Mouse (Mus musculus) heart, postnatal 0 days (tissue): ENCODE measurements around the gene Arhgap44. TPM values are rescaled to one million over a fixed set of nuclear protein-coding genes. Genes with fewer than 3 reads are reported as not detected.

Experiments used
- ATAC-seq: fragments of 200-750 bp; cut with Nextera tagmentation; 2 replicates; pipeline ENCODE4 v1.8.0; 2017; ENCODE audit warnings: low read depth, moderate number of reproducible peaks, moderate library complexity; ENCODE audit not compliant: insufficient read depth
- DNase-seq: peaks from one replicate; pipeline ENCODE4 v3.0.0-alpha.2; 2016; ENCODE audit warnings: low spot score
- H3K27ac ChIP-seq: fragments of 300-500 bp; sonication (generic); 2 replicates; pipeline ENCODE4 v1.5.1; 2014; ENCODE audit warnings: low read depth, mild to moderate bottlenecking
- H3K27me3 ChIP-seq: fragments of 300-500 bp; sonication (generic); 2 replicates; pipeline ENCODE4 v1.6.1; 2014; ENCODE audit warnings: low read length, mixed read lengths; ENCODE audit not compliant: control insufficient read depth, insufficient read depth
- H3K36me3 ChIP-seq: fragments of 300-500 bp; sonication (generic); replicated peaks from 2 replicates; pipeline ENCODE4 v1.6.1; 2014; ENCODE audit warnings: low read length, mixed read lengths; ENCODE audit not compliant: control insufficient read depth, insufficient read depth
- H3K4me1 ChIP-seq: fragments of 300-500 bp; sonication (generic); 2 replicates; pipeline ENCODE4 v1.6.1; 2014; ENCODE audit warnings: antibody characterized with exemption; ENCODE audit not compliant: control insufficient read depth, insufficient read depth
- H3K4me2 ChIP-seq: fragments of 300-500 bp; sonication (generic); 2 replicates; pipeline ENCODE4 v1.6.1; 2014; ENCODE audit warnings: low read depth, mild to moderate bottlenecking, low read length, moderate library complexity
- H3K4me3 ChIP-seq: fragments of 300-500 bp; sonication (generic); 2 replicates; pipeline ENCODE4 v1.5.1; 2014; ENCODE audit warnings: low read depth, low read length
- H3K9ac ChIP-seq: fragments of 300-500 bp; sonication (generic); replicated peaks from 2 replicates; pipeline ENCODE4 v1.6.1; 2014; ENCODE audit warnings: low read depth, low read length, mixed read lengths
- H3K9me3 ChIP-seq: fragments of 300-500 bp; sonication (generic); replicated peaks from 2 replicates; pipeline ENCODE4 v1.6.1; 2016; ENCODE audit warnings: low read length; ENCODE audit not compliant: control insufficient read depth
- CTCF ChIP-seq: IDR thresholded peaks from 2 replicates; pipeline ENCODE4 v1.5.1; 2016; ENCODE audit warnings: antibody characterized with exemption, control low read depth, low read depth
- EP300 ChIP-seq: IDR thresholded peaks from 2 replicates; pipeline ENCODE4 v1.6.1; 2016; ENCODE audit warnings: antibody characterized with exemption, low read depth
- WGBS: fragments of 180-500 bp; shearing (Covaris S2); extraction: QIAGEN DNeasy Blood & Tissue Kit; methylation state at CpG from one replicate; pipeline ENCODE4 v1.1.7; 2014; 5-methylcytosine and 5-hydroxymethylcytosine counted together
- polyA plus RNA-seq: library from polyadenylated mRNA; unstranded; fragments of >200 nt; fragmentation: Nextera tagmentation; extraction: Ambion mirVana; gene quantifications from 2 replicates; pipeline ENCODE4 v1.2.1, GENCODE M21; 2015
- total RNA-seq: library from RNA; depleted of rRNA; stranded (reverse); fragments of >200 nt; gene quantifications from 2 replicates; pipeline ENCODE4 v1.2.3, GENCODE M21; 2014; ENCODE audit warnings: low replicate concordance

Arhgap44 gene
- total and polyA plus RNA-seq, 2 experiments from 2014 or later: 8.5 to 17.7 TPM

- TF ChIP-seq CTCF: no peak
- TF ChIP-seq EP300: no peak
- DNase-seq (no peak), ATAC-seq (no peak)
- H3K4me1 ChIP-seq: peaks cover 22% of the 10 kb centered on the region
- H3K9me3 ChIP-seq: no peaks in the 10 kb centered on the region
- WGBS: 67% methylated on average over 3 of the region's 3 CpGs
- no peak overlapping the region for H3K27ac ChIP-seq
- no peaks in the 10 kb centered on the region for H3K36me3 ChIP-seq
- H3K9ac ChIP-seq: no peak overlapping the region
- no peaks in the 10 kb centered on the region for H3K27me3 ChIP-seq
- no peak overlapping the region for H3K4me3 ChIP-seq
- H3K4me2 ChIP-seq: no peak overlapping the region
These were observed 58.7 kb downstream of the Arhgap44 start for GRCm38 (mm10) chr11:65104076-65104475.

DNA sequence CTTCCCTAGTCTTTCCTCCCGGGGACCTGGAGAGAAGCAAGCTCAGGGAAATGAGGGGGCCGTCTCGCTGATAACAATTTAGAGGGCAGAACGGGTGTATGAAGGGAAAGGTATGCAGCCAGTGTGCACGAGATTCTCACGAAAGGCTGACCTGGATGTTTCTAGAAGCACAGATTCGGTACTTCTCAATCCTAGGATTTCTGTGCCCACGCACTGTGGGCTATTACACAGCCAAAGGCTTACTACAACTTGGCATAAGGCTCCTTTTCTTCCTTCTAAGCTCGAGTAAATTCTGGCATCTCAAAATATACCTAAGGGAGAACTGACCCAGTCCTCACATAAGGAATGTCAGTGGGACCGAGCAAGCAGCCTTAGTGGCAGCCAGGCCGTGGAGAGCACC lies 61.6 kb downstream of the Arhgap44 start:
- TF ChIP-seq EP300: no peak
- no peak for TF ChIP-seq CTCF
- Histone ChIP-seq H3K36me3 (no peaks in the 10 kb centered on the region), H3K4me2 (no peak overlapping the region), H3K4me3 (no peak overlapping the region), H3K4me1 (peaks cover 14% of the 10 kb centered on the region), H3K9me3 (no peaks in the 10 kb centered on the region), H3K9ac (no peak overlapping the region), H3K27me3 (no peaks in the 10 kb centered on the region), H3K27ac (no peak overlapping the region)
- WGBS: 40% methylated on average over 11 of the region's 11 CpGs
- no peak for ATAC-seq
- DNase-seq: no peak

GRCm38 (mm10) chr11:65100031-65100430 lies 62.7 kb downstream of the Arhgap44 start:
- no peaks in the 10 kb centered on the region for H3K36me3 ChIP-seq
- H3K27ac ChIP-seq: no peak overlapping the region
- H3K9ac ChIP-seq: no peak overlapping the region
- H3K27me3 ChIP-seq: no peaks in the 10 kb centered on the region
- no peaks in the 10 kb centered on the region for H3K9me3 ChIP-seq
- DNase-seq: no peak
- H3K4me2 ChIP-seq: no peak overlapping the region
- WGBS: 80% methylated on average over 8 of the region's 8 CpGs
- peaks cover 14% of the 10 kb centered on the region for H3K4me1 ChIP-seq
- TF ChIP-seq EP300 (no peak), CTCF (no peak)
- no peak overlapping the region for H3K4me3 ChIP-seq
- ATAC-seq: no peak

GRCm38 (mm10) chr11:65097526-65098070 lies 65.2 kb downstream of the Arhgap44 start:
- Histone ChIP-seq H3K4me2 (no peak overlapping the region), H3K4me1 (0 out of 2 replicates have a peak, but pooled peaks cover 3% of the 10 kb centered on the region), H3K27ac (no peak overlapping the region), H3K27me3 (no peaks in the 10 kb centered on the region), H3K4me3 (no peak overlapping the region), H3K9me3 (no peaks in the 10 kb centered on the region), H3K36me3 (no peaks in the 10 kb centered on the region), H3K9ac (no peak overlapping the region)
- DNase-seq (no peak), ATAC-seq (no peak)
- no peak for TF ChIP-seq CTCF
- WGBS: 72% methylated on average over 4 of the region's 4 CpGs

DNA sequence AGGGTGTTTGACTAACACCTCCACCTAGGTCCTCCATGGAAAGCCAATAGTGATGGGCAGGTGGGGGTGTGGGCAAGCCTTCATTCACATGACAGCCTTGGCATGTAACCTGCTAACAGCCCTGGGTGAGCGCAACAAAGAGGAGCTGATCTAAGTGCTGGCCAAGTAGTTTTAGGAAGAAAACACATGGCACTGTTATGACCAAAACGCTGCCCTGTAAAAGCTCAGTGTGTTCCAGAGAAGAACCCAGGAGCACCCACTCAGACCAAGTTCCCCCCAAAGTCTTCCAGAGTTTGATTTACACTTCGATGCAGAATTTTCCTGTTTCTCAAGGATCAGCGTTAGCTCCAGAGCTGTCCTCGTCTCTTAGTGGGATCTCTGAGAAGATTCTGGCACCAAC lies 65.9 kb downstream of the Arhgap44 start:
- Histone ChIP-seq H3K27ac (no peak overlapping the region), H3K27me3 (no peaks in the 10 kb centered on the region), H3K36me3 (no peaks in the 10 kb centered on the region), H3K4me3 (no peak overlapping the region), H3K9ac (no peak overlapping the region), H3K4me2 (no peak overlapping the region), H3K9me3 (no peaks in the 10 kb centered on the region), H3K4me1 (0 out of 2 replicates have a peak, but pooled peaks cover 3% of the 10 kb centered on the region)
- ATAC-seq: no peak
- 80% methylated on average over 5 of the region's 5 CpGs for WGBS
- TF ChIP-seq EP300: no peak
- TF ChIP-seq CTCF: no peak
- no peak for DNase-seq

GRCm38 (mm10) chr11:65092851-65093250 lies 69.9 kb downstream of the Arhgap44 start:
- Histone ChIP-seq H3K9me3 (no peaks in the 10 kb centered on the region), H3K36me3 (no peaks in the 10 kb centered on the region), H3K27me3 (no peaks in the 10 kb centered on the region), H3K4me3 (no peak overlapping the region), H3K27ac (no peak overlapping the region), H3K9ac (no peak overlapping the region), H3K4me1 (peaks cover 3% of the 10 kb centered on the region; the same call in 1 of the 2 replicates), H3K4me2 (no peak overlapping the region)
- ATAC-seq (no peak), DNase-seq (no peak)
- TF ChIP-seq CTCF: no peak
- no peak for TF ChIP-seq EP300
- 48% methylated on average over 8 of the region's 8 CpGs for WGBS
